Mouse (Mus musculus): ENCODE data around the gene Mgmt. TPM values are rescaled to one million over a fixed set of nuclear protein-coding genes. Genes with fewer than 3 reads are reported as not detected.

The Mgmt gene
- polyA plus RNA-seq, 1 experiment: 0.88 TPM

- TF ChIP-seq CTCF (IDR thresholded peaks at IDR 0.05; ENCODE audit: control insufficient read depth, insufficient read depth, insufficient replicate concordance, low read depth, low read length) (no peak), POLR2A (IDR thresholded peaks at IDR 0.05; ENCODE audit: control insufficient read depth, low read depth, low read length) (no peak)
- Histone ChIP-seq H3K36me3 (ENCODE audit: control insufficient read depth, insufficient read depth, low read length) (no peaks in the 10 kb centered on the region), H3K27me3 (ENCODE audit: control insufficient read depth, insufficient read depth, low read length) (no peaks in the 10 kb centered on the region), H3K4me1 (ENCODE audit: control insufficient read depth, insufficient read depth, low read length) (no peaks in the 10 kb centered on the region), H3K4me3 (ENCODE audit: control insufficient read depth, low read depth, low read length) (no peak overlapping the region), H3K27ac (ENCODE audit: control insufficient read depth, insufficient read depth, low read depth, low read length) (no peak overlapping the region)
Measured at GRCm38 (mm10) chr7:136946131-136946530, 51.7 kb downstream of the Mgmt start.

GRCm38 (mm10) chr7:136948275-136948810 is 53.9 kb downstream of the Mgmt start:
- Histone ChIP-seq H3K4me3 (ENCODE audit: control insufficient read depth, low read depth, low read length) (no peak overlapping the region), H3K27me3 (ENCODE audit: control insufficient read depth, insufficient read depth, low read length) (no peaks in the 10 kb centered on the region), H3K36me3 (ENCODE audit: control insufficient read depth, insufficient read depth, low read length) (no peaks in the 10 kb centered on the region), H3K27ac (ENCODE audit: control insufficient read depth, insufficient read depth, low read depth, low read length) (no peak overlapping the region), H3K4me1 (ENCODE audit: control insufficient read depth, insufficient read depth, low read length) (no peaks in the 10 kb centered on the region)
- no peak for TF ChIP-seq POLR2A (IDR thresholded peaks at IDR 0.05; ENCODE audit: control insufficient read depth, low read depth, low read length)
- no peak for TF ChIP-seq CTCF (IDR thresholded peaks at IDR 0.05; ENCODE audit: control insufficient read depth, insufficient read depth, insufficient replicate concordance, low read depth, low read length)

GRCm38 (mm10) chr7:136952608-136953007 is 58.2 kb downstream of the Mgmt start:
- H3K4me3 ChIP-seq (ENCODE audit: control insufficient read depth, low read depth, low read length): no peak overlapping the region
- H3K4me1 ChIP-seq (ENCODE audit: control insufficient read depth, insufficient read depth, low read length): no peaks in the 10 kb centered on the region
- no peaks in the 10 kb centered on the region for H3K27me3 ChIP-seq (ENCODE audit: control insufficient read depth, insufficient read depth, low read length)
- no peak overlapping the region for H3K27ac ChIP-seq (ENCODE audit: control insufficient read depth, insufficient read depth, low read depth, low read length)
- TF ChIP-seq CTCF (IDR thresholded peaks at IDR 0.05; ENCODE audit: control insufficient read depth, insufficient read depth, insufficient replicate concordance, low read depth, low read length) (no peak), POLR2A (IDR thresholded peaks at IDR 0.05; ENCODE audit: control insufficient read depth, low read depth, low read length) (no peak)
- no peaks in the 10 kb centered on the region for H3K36me3 ChIP-seq (ENCODE audit: control insufficient read depth, insufficient read depth, low read length)

GRCm38 (mm10) chr7:136953251-136953650 is 58.8 kb downstream of the Mgmt start:
- no peaks in the 10 kb centered on the region for H3K36me3 ChIP-seq (ENCODE audit: control insufficient read depth, insufficient read depth, low read length)
- no peak overlapping the region for H3K4me3 ChIP-seq (ENCODE audit: control insufficient read depth, low read depth, low read length)
- H3K27me3 ChIP-seq (ENCODE audit: control insufficient read depth, insufficient read depth, low read length): no peaks in the 10 kb centered on the region
- TF ChIP-seq POLR2A (IDR thresholded peaks at IDR 0.05; ENCODE audit: control insufficient read depth, low read depth, low read length): no peak
- H3K27ac ChIP-seq (ENCODE audit: control insufficient read depth, insufficient read depth, low read depth, low read length): no peak overlapping the region
- no peaks in the 10 kb centered on the region for H3K4me1 ChIP-seq (ENCODE audit: control insufficient read depth, insufficient read depth, low read length)

- no peak for TF ChIP-seq CTCF (IDR thresholded peaks at IDR 0.05; ENCODE audit: control insufficient read depth, insufficient read depth, insufficient replicate concordance, low read depth, low read length)
- TF ChIP-seq POLR2A (IDR thresholded peaks at IDR 0.05; ENCODE audit: control insufficient read depth, low read depth, low read length): no peak
- H3K4me1 ChIP-seq (ENCODE audit: control insufficient read depth, insufficient read depth, low read length): no peaks in the 10 kb centered on the region
- H3K4me3 ChIP-seq (ENCODE audit: control insufficient read depth, low read depth, low read length): no peak overlapping the region
- no peak overlapping the region for H3K27ac ChIP-seq (ENCODE audit: control insufficient read depth, insufficient read depth, low read depth, low read length)
- no peaks in the 10 kb centered on the region for H3K27me3 ChIP-seq (ENCODE audit: control insufficient read depth, insufficient read depth, low read length)
- no peaks in the 10 kb centered on the region for H3K36me3 ChIP-seq (ENCODE audit: control insufficient read depth, insufficient read depth, low read length)
Measured at GRCm38 (mm10) chr7:136972361-136972760, 77.9 kb downstream of the Mgmt start.

GRCm38 (mm10) chr7:136975001-136975400 is 80.6 kb downstream of the Mgmt start:
- no peaks in the 10 kb centered on the region for H3K36me3 ChIP-seq (ENCODE audit: control insufficient read depth, insufficient read depth, low read length)
- H3K27me3 ChIP-seq (ENCODE audit: control insufficient read depth, insufficient read depth, low read length): no peaks in the 10 kb centered on the region
- H3K4me1 ChIP-seq (ENCODE audit: control insufficient read depth, insufficient read depth, low read length): no peaks in the 10 kb centered on the region
- TF ChIP-seq POLR2A (IDR thresholded peaks at IDR 0.05; ENCODE audit: control insufficient read depth, low read depth, low read length) (no peak), CTCF (IDR thresholded peaks at IDR 0.05; ENCODE audit: control insufficient read depth, insufficient read depth, insufficient replicate concordance, low read depth, low read length) (no peak)
- no peak overlapping the region for H3K27ac ChIP-seq (ENCODE audit: control insufficient read depth, insufficient read depth, low read depth, low read length)
- H3K4me3 ChIP-seq (ENCODE audit: control insufficient read depth, low read depth, low read length): no peak overlapping the region

- no peaks in the 10 kb centered on the region for H3K27me3 ChIP-seq (ENCODE audit: control insufficient read depth, insufficient read depth, low read length)
- H3K4me1 ChIP-seq (ENCODE audit: control insufficient read depth, insufficient read depth, low read length): no peaks in the 10 kb centered on the region
- TF ChIP-seq POLR2A (IDR thresholded peaks at IDR 0.05; ENCODE audit: control insufficient read depth, low read depth, low read length) (no peak), CTCF (IDR thresholded peaks at IDR 0.05; ENCODE audit: control insufficient read depth, insufficient read depth, insufficient replicate concordance, low read depth, low read length) (no peak)
- no peak overlapping the region for H3K4me3 ChIP-seq (ENCODE audit: control insufficient read depth, low read depth, low read length)
- no peak overlapping the region for H3K27ac ChIP-seq (ENCODE audit: control insufficient read depth, insufficient read depth, low read depth, low read length)
- no peaks in the 10 kb centered on the region for H3K36me3 ChIP-seq (ENCODE audit: control insufficient read depth, insufficient read depth, low read length)
Measured at GRCm38 (mm10) chr7:136997456-136997855, 103.0 kb downstream of the Mgmt start.

GRCm38 (mm10) chr7:137000703-137001102 is 106.3 kb downstream of the Mgmt start:
- Histone ChIP-seq H3K4me3 (ENCODE audit: control insufficient read depth, low read depth, low read length) (no peak overlapping the region), H3K27me3 (ENCODE audit: control insufficient read depth, insufficient read depth, low read length) (no peaks in the 10 kb centered on the region), H3K4me1 (ENCODE audit: control insufficient read depth, insufficient read depth, low read length) (no peaks in the 10 kb centered on the region), H3K36me3 (ENCODE audit: control insufficient read depth, insufficient read depth, low read length) (no peaks in the 10 kb centered on the region), H3K27ac (ENCODE audit: control insufficient read depth, insufficient read depth, low read depth, low read length) (no peak overlapping the region)
- TF ChIP-seq CTCF (IDR thresholded peaks at IDR 0.05; ENCODE audit: control insufficient read depth, insufficient read depth, insufficient replicate concordance, low read depth, low read length) (no peak), POLR2A (IDR thresholded peaks at IDR 0.05; ENCODE audit: control insufficient read depth, low read depth, low read length) (no peak)

All from testis, adult 2 months (tissue).